Mouse (Mus musculus): ENCODE measurements around the gene Suds3. TPM values are rescaled to one million over a fixed set of nuclear protein-coding genes. Genes with fewer than 3 reads are reported as not detected.

Suds3 gene
- polyA plus RNA-seq, 1 experiment from 2014 or later, result 63.4 TPM

DNA sequence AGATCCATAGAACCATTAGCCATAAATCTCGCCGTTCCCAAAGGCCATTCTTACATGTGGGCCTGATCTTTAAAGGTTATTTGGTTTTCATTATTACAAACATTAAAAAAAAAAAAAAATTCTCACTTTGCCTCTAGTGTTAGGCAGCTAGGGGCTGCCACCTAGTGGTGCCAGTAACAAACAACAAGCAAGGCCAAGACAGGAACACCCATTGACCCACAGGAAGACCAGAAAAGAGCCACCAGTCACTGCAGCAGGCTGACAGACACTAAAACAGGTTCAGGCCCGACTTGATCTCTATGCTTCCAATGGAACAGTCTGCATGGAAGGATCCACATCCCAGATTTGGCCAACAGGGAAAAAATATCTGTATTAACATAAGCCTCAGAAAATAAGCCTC lies 19.2 kb downstream of the Suds3 start:
- Histone ChIP-seq H3K4me2 (ENCODE audit: low read depth, low read length) (no peak overlapping the region), H3K9ac (ENCODE audit: low read length) (no peak overlapping the region), H3K9me3 (ENCODE audit: control insufficient read depth, low read length) (no peaks in the 10 kb centered on the region), H3K36me3 (ENCODE audit: control insufficient read depth, insufficient read depth, low read length) (peaks cover 31% of the 10 kb centered on the region), H3K4me3 (ENCODE audit: low read length) (no peak overlapping the region), H3K4me1 (replicated peaks; ENCODE audit: control insufficient read depth, insufficient read depth, low read length) (no peaks in the 10 kb centered on the region), H3K27ac (ENCODE audit: low read length) (no peak overlapping the region), H3K27me3 (ENCODE audit: control insufficient read depth, insufficient read depth, low read depth, low read length) (no peaks in the 10 kb centered on the region)
- 37% methylated on average over 3 of the region's 3 CpGs for WGBS
- no peak for ATAC-seq (ENCODE audit: low read depth)

GRCm38 (mm10) chr5:117094431-117094830 lies 21.5 kb downstream of the Suds3 start:
- H3K36me3 ChIP-seq (ENCODE audit: control insufficient read depth, insufficient read depth, low read length), result peaks cover 33% of the 10 kb centered on the region
- no peak overlapping the region for H3K4me2 ChIP-seq (ENCODE audit: low read depth, low read length)
- no peaks in the 10 kb centered on the region for H3K27me3 ChIP-seq (ENCODE audit: control insufficient read depth, insufficient read depth, low read depth, low read length)
- H3K4me1 ChIP-seq (replicated peaks; ENCODE audit: control insufficient read depth, insufficient read depth, low read length), result no peaks in the 10 kb centered on the region
- H3K27ac ChIP-seq (ENCODE audit: low read length), result no peak overlapping the region
- no peak overlapping the region for H3K4me3 ChIP-seq (ENCODE audit: low read length)
- no peaks in the 10 kb centered on the region for H3K9me3 ChIP-seq (ENCODE audit: control insufficient read depth, low read length)
- ATAC-seq (ENCODE audit: low read depth), result no peak
- H3K9ac ChIP-seq (ENCODE audit: low read length), result no peak overlapping the region
- 41% methylated on average over 7 of the region's 7 CpGs for WGBS

DNA sequence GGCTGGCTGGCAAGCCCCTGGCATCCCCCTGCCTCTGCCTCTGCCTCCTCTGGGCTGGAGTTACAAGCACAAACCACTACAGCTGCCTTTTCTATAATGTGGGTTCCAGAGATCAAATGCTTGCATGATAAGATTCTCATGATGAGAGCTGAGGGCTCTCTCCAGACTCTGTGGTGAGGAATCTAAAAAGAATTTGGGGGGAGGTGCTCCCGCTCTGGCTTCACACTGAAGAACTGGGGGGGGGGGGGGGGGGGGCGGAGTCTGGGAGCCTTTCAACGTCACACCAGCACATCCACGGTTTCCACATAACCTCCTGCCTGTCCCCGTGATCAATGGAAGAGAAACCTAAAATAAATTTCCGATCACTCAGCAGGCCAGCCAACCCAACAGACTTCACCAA lies 26.1 kb downstream of the Suds3 start:
- peaks cover 2% of the 10 kb centered on the region; the same call in 1 of the 2 replicates for H3K27me3 ChIP-seq (ENCODE audit: control insufficient read depth, insufficient read depth, low read depth, low read length)
- peak; percentile 48; the same call in 1 of the 2 replicates for ATAC-seq (ENCODE audit: low read depth)
- H3K27ac ChIP-seq (ENCODE audit: low read length), result no peak overlapping the region
- H3K4me3 ChIP-seq (ENCODE audit: low read length), result no peak overlapping the region
- H3K4me1 ChIP-seq (replicated peaks; ENCODE audit: control insufficient read depth, insufficient read depth, low read length), result peaks cover 2% of the 10 kb centered on the region; the same call in 1 of the 2 replicates
- 18% methylated on average over 5 of the region's 6 CpGs for WGBS
- H3K36me3 ChIP-seq (ENCODE audit: control insufficient read depth, insufficient read depth, low read length), result peaks cover 25% of the 10 kb centered on the region
- H3K9me3 ChIP-seq (ENCODE audit: control insufficient read depth, low read length), result no peaks in the 10 kb centered on the region
- H3K4me2 ChIP-seq (ENCODE audit: low read depth, low read length), result no peak overlapping the region
- H3K9ac ChIP-seq (ENCODE audit: low read length), result no peak overlapping the region

DNA sequence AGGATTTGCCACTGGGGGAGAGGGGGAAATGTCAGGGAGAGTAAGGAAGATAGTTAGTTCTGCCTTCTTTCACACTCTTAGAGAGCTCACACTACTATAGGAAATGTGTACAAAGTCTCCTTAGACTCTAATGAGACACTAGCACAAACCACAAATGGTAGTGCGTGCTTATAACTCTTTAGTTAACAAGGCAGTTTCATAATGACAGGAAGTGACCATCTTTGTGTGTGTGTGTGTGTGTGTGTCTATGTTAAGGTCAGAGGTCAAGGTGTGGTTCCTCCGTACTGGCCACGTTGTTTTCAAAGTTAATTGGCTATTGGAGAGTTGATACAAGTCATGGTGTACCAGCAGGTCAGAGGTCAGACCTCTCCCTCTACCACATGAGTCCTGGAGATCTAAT lies 26.8 kb downstream of the Suds3 start:
- no peaks in the 10 kb centered on the region for H3K9me3 ChIP-seq (ENCODE audit: control insufficient read depth, low read length)
- peaks cover 21% of the 10 kb centered on the region for H3K36me3 ChIP-seq (ENCODE audit: control insufficient read depth, insufficient read depth, low read length)
- 51% methylated on average over 3 of the region's 3 CpGs for WGBS
- H3K4me1 ChIP-seq (replicated peaks; ENCODE audit: control insufficient read depth, insufficient read depth, low read length), result peaks cover 2% of the 10 kb centered on the region; the same call in 1 of the 2 replicates
- H3K27me3 ChIP-seq (ENCODE audit: control insufficient read depth, insufficient read depth, low read depth, low read length), result peaks cover 2% of the 10 kb centered on the region; the same call in 1 of the 2 replicates
- ATAC-seq (ENCODE audit: low read depth), result no peak
- no peak overlapping the region for H3K9ac ChIP-seq (ENCODE audit: low read length)
- no peak overlapping the region for H3K4me2 ChIP-seq (ENCODE audit: low read depth, low read length)
- no peak overlapping the region for H3K27ac ChIP-seq (ENCODE audit: low read length)
- H3K4me3 ChIP-seq (ENCODE audit: low read length), result no peak overlapping the region

DNA sequence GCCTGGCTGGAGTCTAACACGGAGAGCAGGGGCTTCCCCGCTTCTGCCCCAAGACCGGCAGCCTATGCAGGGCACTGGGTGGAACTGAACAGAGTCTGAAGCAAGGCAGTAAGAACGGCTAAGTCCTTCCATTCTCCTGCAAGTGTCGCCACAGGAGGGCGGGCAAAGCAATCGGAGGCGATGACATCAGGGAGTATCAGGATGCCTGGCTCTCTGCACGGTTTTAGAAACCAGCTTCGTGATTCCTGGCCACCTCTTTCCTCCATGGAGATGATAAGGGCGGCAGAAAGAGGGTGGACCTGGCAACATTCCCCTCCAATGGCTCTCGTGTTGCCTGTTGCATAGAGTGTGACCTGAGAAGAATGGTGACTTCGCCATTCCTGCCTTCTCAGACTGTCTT lies 28.2 kb downstream of the Suds3 start:
- peak; percentile 35; the same call in 1 of the 2 replicates for ATAC-seq (ENCODE audit: low read depth)

DNA sequence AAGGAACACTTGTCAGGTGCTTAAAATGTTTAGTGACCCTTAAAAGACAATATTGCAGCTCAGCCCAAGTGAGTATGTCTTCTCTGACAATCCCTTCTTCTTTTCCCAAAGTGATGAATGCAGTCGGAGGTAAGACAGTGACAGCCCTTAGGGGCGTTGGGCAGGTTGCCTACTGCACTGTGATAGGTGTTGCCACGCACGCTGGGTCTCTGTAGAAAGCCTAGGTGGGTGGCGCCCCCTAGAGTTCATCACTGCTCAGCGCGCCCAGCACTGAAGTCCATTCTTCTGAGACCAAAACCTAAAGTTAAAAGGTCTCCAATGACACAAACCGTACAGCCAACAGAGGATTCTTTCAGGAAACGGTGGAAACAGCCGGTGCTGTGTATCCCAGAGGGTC lies 46.4 kb downstream of the Suds3 start:
- H3K36me3 ChIP-seq (ENCODE audit: control insufficient read depth, insufficient read depth, low read length), result no peaks in the 10 kb centered on the region
- H3K4me1 ChIP-seq (replicated peaks; ENCODE audit: control insufficient read depth, insufficient read depth, low read length), result no peaks in the 10 kb centered on the region
- no peak overlapping the region for H3K4me3 ChIP-seq (ENCODE audit: low read length)
- H3K27me3 ChIP-seq (ENCODE audit: control insufficient read depth, insufficient read depth, low read depth, low read length), result no peaks in the 10 kb centered on the region
- H3K9me3 ChIP-seq (ENCODE audit: control insufficient read depth, low read length), result no peaks in the 10 kb centered on the region
- 12% methylated on average over 10 of the region's 10 CpGs for WGBS
- ATAC-seq (ENCODE audit: low read depth), result no peak
- H3K9ac ChIP-seq (ENCODE audit: low read length), result no peak overlapping the region
- no peak overlapping the region for H3K27ac ChIP-seq (ENCODE audit: low read length)
- H3K4me2 ChIP-seq (ENCODE audit: low read depth, low read length), result no peak overlapping the region

More for the DNA sequence above, 28.2 kb downstream of the Suds3 start:
- peak overlapping the region; percentile 44 for H3K4me2 ChIP-seq (ENCODE audit: low read depth, low read length)
- peaks cover 17% of the 10 kb centered on the region for H3K36me3 ChIP-seq (ENCODE audit: control insufficient read depth, insufficient read depth, low read length)
- H3K4me3 ChIP-seq (ENCODE audit: low read length), result peak overlapping the region; percentile 13; the same call in 1 of the 2 replicates
- H3K9ac ChIP-seq (ENCODE audit: low read length), result 0 out of 2 replicates have a peak overlapping the region, but pooled peaks have one; percentile 32
- H3K9me3 ChIP-seq (ENCODE audit: control insufficient read depth, low read length), result no peaks in the 10 kb centered on the region
- WGBS, result 4% methylated on average over 13 of the region's 13 CpGs
- no peak overlapping the region for H3K27ac ChIP-seq (ENCODE audit: low read length)
- peaks cover 2% of the 10 kb centered on the region; the same call in 1 of the 2 replicates for H3K27me3 ChIP-seq (ENCODE audit: control insufficient read depth, insufficient read depth, low read depth, low read length)
- peaks cover 2% of the 10 kb centered on the region; the same call in 1 of the 2 replicates for H3K4me1 ChIP-seq (replicated peaks; ENCODE audit: control insufficient read depth, insufficient read depth, low read length)

DNA sequence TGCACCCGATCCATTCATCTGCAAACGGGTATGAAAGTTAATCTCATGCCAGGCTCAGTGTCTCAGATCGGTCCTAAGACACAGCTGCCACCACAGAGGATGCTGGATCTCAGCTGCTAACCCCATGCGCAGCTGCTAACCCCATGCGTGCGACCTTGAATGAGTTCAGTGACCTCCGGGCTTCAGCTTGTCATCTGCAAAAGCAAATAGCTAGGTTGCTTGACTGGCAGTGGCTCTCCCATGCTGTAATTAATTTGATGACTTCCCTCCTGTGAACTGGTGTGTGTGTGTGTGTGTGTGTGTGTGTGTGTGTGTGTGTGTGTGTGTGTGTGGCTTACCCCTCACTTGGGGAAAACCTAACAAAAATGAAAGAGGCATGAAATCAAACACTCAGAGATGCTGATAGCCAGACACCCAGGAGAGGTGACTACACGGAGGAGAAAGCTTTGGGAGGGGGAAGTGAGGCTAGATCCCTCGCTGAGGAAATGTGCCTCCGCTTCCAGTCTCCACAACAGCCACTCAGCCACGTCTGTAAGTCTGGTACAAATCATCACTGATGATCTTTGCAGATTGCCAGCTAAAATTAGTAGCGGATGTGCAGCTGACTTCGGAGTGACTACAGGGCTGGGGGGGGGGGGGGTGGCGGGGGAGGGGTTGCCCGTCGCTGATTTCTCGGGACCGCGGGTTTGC lies 47.0 kb downstream of the Suds3 start:
- no peaks in the 10 kb centered on the region for H3K27me3 ChIP-seq (ENCODE audit: control insufficient read depth, insufficient read depth, low read depth, low read length)
- no peak for ATAC-seq (ENCODE audit: low read depth)
- H3K4me1 ChIP-seq (replicated peaks; ENCODE audit: control insufficient read depth, insufficient read depth, low read length), result no peaks in the 10 kb centered on the region
- H3K9me3 ChIP-seq (ENCODE audit: control insufficient read depth, low read length), result no peaks in the 10 kb centered on the region
- 26% methylated on average over 17 of the region's 19 CpGs for WGBS
- no peak overlapping the region for H3K4me3 ChIP-seq (ENCODE audit: low read length)
- no peak overlapping the region for H3K4me2 ChIP-seq (ENCODE audit: low read depth, low read length)
- H3K27ac ChIP-seq (ENCODE audit: low read length), result no peak overlapping the region
- no peak overlapping the region for H3K9ac ChIP-seq (ENCODE audit: low read length)
- no peaks in the 10 kb centered on the region for H3K36me3 ChIP-seq (ENCODE audit: control insufficient read depth, insufficient read depth, low read length)

DNA sequence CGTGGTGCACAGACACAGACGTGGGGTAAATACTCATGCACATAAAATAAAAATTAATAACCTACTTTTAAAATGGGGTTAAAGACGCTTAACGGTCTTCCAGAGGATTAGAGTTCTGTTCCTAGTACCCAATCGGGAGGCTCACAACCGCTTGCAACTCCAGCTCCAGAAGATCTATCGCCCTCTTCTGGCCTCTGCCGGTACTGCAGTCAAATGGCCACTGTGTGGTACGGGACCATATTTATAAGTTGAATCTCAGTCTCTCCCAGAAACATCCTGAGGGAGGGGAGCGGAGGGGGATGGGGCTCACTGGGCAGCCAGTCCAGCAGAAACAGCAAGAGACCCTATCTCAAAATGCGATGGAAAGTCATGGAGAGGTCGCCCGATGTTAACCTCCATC lies 47.7 kb downstream of the Suds3 start:
- Histone ChIP-seq H3K36me3 (ENCODE audit: control insufficient read depth, insufficient read depth, low read length) (no peaks in the 10 kb centered on the region), H3K9me3 (ENCODE audit: control insufficient read depth, low read length) (no peaks in the 10 kb centered on the region), H3K4me3 (ENCODE audit: low read length) (no peak overlapping the region), H3K4me2 (ENCODE audit: low read depth, low read length) (no peak overlapping the region), H3K27ac (ENCODE audit: low read length) (no peak overlapping the region), H3K9ac (ENCODE audit: low read length) (no peak overlapping the region), H3K4me1 (replicated peaks; ENCODE audit: control insufficient read depth, insufficient read depth, low read length) (no peaks in the 10 kb centered on the region), H3K27me3 (ENCODE audit: control insufficient read depth, insufficient read depth, low read depth, low read length) (no peaks in the 10 kb centered on the region)
- ATAC-seq (ENCODE audit: low read depth), result no peak
- 81% methylated on average over 13 of the region's 13 CpGs for WGBS

GRCm38 (mm10) chr5:117061251-117061650 lies 54.7 kb downstream of the Suds3 start:
- Histone ChIP-seq H3K4me3 (ENCODE audit: low read length) (no peak overlapping the region), H3K9me3 (ENCODE audit: control insufficient read depth, low read length) (no peaks in the 10 kb centered on the region), H3K27ac (ENCODE audit: low read length) (no peak overlapping the region), H3K36me3 (ENCODE audit: control insufficient read depth, insufficient read depth, low read length) (no peaks in the 10 kb centered on the region), H3K9ac (ENCODE audit: low read length) (no peak overlapping the region), H3K27me3 (ENCODE audit: control insufficient read depth, insufficient read depth, low read depth, low read length) (no peaks in the 10 kb centered on the region), H3K4me1 (replicated peaks; ENCODE audit: control insufficient read depth, insufficient read depth, low read length) (no peaks in the 10 kb centered on the region), H3K4me2 (ENCODE audit: low read depth, low read length) (no peak overlapping the region)
- ATAC-seq (ENCODE audit: low read depth), result no peak
- WGBS, result 54% methylated on average over 2 of the region's 2 CpGs
